20 mouse cellular contexts compared by ENCODE assay signal in the genomic region with DNA sequence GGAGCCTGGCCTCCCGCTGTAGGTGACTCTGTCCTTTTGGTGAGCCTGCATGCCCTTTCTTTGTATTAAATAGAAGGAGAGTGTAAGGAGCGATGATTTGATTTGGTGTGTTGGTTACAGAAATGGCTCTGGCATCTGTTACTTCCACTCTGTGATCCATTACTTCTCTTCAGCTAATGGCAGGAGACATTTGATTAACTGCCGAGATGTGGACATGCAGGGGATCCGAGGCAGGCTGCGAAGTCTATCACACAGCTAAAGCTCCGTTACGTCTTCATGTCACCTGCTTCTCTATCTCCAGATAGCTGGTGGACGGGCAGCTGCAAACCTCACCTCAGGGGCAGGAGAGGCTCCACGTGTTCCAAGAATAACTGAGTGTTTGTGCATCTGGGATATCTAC. TPM values are rescaled to one million over a fixed set of nuclear protein-coding genes. Genes with fewer than 3 reads are reported as not detected.
DNase-seq lines count a peak whose midpoint lies in the region; ATAC-seq lines count a peak whose summit lies in the region.
"Had no signal": no experiment of that assay in that cellular context is flagged by ENCODE, and none has a peak within 500 bp of the region (broad histone marks: within the 10 kb centered on the region; RNA-seq: fewer than 3 reads in every experiment).

No protein-coding gene starts in this region.

- no peaks in the 10 kb centered on the region for H3K9me3 ChIP-seq in midbrain, embryonic 11.5 days (ENCODE audit: control insufficient read depth, low read length)
- no peaks in the 10 kb centered on the region for H3K9me3 ChIP-seq in midbrain, embryonic 16.5 days (replicated peaks; ENCODE audit: control insufficient read depth, low read length, poor library complexity, severe bottlenecking)
- H3K9me3 ChIP-seq: embryonic facial prominence, embryonic 10.5 days; embryonic facial prominence, embryonic 12.5 days; forebrain, embryonic 13.5 days; forebrain, embryonic 15.5 days had no signal

- intact Hi-C loops in heart, postnatal 14 days (cut with DNase I), result no loop called here

- 76% methylated on average over 9 of the region's 9 CpGs for WGBS in midbrain, embryonic 11.5 days
- WGBS in midbrain, embryonic 16.5 days, result 75% methylated on average over 9 of the region's 9 CpGs

- H3K4me2 ChIP-seq in midbrain, embryonic 11.5 days, result no peak overlapping the region
- H3K4me2 ChIP-seq in midbrain, embryonic 16.5 days (ENCODE audit: low read length), result no peak overlapping the region
- H3K4me2 ChIP-seq: embryonic facial prominence, embryonic 12.5 days; forebrain, embryonic 13.5 days; forebrain, embryonic 15.5 days had no signal

- DNase-seq in heart, adult 11 months, result peak; percentile 73
- DNase-seq in heart, postnatal 14 days, result no peak
- DNase-seq in midbrain, embryonic 11.5 days (ENCODE audit: low spot score, missing footprints), result peak; percentile 61
- no peak for DNase-seq in spleen, postnatal 36 days (ENCODE audit: low spot score in 2 of 2)
- DNase-seq: adrenal gland, adult 8-10 months; adrenal gland, postnatal 14 days; adrenal gland, postnatal 36 days; cerebellum, adult 11-12 months; cerebellum, adult 2 months; cerebellum, adult 9-10 months; cerebellum, postnatal 25 days; forebrain, postnatal 0 days had no signal

- no peak overlapping the region for H3K27ac ChIP-seq in midbrain, embryonic 11.5 days (ENCODE audit: low read depth, low read length)
- H3K27ac ChIP-seq in midbrain, embryonic 16.5 days (ENCODE audit: low read length), result no peak overlapping the region
- H3K27ac ChIP-seq: embryonic facial prominence, embryonic 10.5 days; embryonic facial prominence, embryonic 12.5 days; forebrain, embryonic 13.5 days; forebrain, embryonic 15.5 days had no signal

- no peak overlapping the region for H3K4me3 ChIP-seq in midbrain, embryonic 11.5 days (ENCODE audit: low read depth, low read length)
- H3K4me3 ChIP-seq in midbrain, embryonic 16.5 days (ENCODE audit: low read depth, low read length), result no peak overlapping the region
- H3K4me3 ChIP-seq: embryonic facial prominence, embryonic 10.5 days; embryonic facial prominence, embryonic 12.5 days; forebrain, embryonic 13.5 days; forebrain, embryonic 15.5 days had no signal

- no peaks in the 10 kb centered on the region for H3K27me3 ChIP-seq in midbrain, embryonic 11.5 days (ENCODE audit: control insufficient read depth, insufficient read depth, low read length)
- H3K27me3 ChIP-seq in midbrain, embryonic 16.5 days (ENCODE audit: control insufficient read depth, insufficient read depth, low read depth, low read length), result no peaks in the 10 kb centered on the region
- H3K27me3 ChIP-seq: embryonic facial prominence, embryonic 12.5 days; forebrain, embryonic 13.5 days; forebrain, embryonic 15.5 days had no signal

- H3K36me3 ChIP-seq in midbrain, embryonic 11.5 days (ENCODE audit: control insufficient read depth, insufficient read depth, low read length), result no peaks in the 10 kb centered on the region
- no peaks in the 10 kb centered on the region for H3K36me3 ChIP-seq in midbrain, embryonic 16.5 days (ENCODE audit: control insufficient read depth, insufficient read depth, low read length)
- H3K36me3 ChIP-seq: embryonic facial prominence, embryonic 10.5 days; embryonic facial prominence, embryonic 12.5 days; forebrain, embryonic 15.5 days had no signal

- ATAC-seq in midbrain, embryonic 11.5 days (ENCODE audit: low FRiP score), result no peak
- ATAC-seq in midbrain, embryonic 16.5 days, result no peak
- ATAC-seq: activated CD4-positive, CD25-positive, alpha-beta regulatory T cell, adult 4 months; forebrain, embryonic 13.5 days; forebrain, embryonic 15.5 days; forebrain, postnatal 0 days; Patski had no signal

- H3K4me1 ChIP-seq in midbrain, embryonic 11.5 days (ENCODE audit: control insufficient read depth, insufficient read depth, low read length), result no peaks in the 10 kb centered on the region
- H3K4me1 ChIP-seq in midbrain, embryonic 16.5 days (ENCODE audit: control insufficient read depth, insufficient read depth, low read length), result no peaks in the 10 kb centered on the region
- H3K4me1 ChIP-seq: embryonic facial prominence, embryonic 10.5 days; embryonic facial prominence, embryonic 12.5 days; forebrain, embryonic 13.5 days; forebrain, embryonic 15.5 days had no signal

- no peak overlapping the region for H3K9ac ChIP-seq in midbrain, embryonic 11.5 days (ENCODE audit: low read length)
- H3K9ac ChIP-seq in midbrain, embryonic 16.5 days (ENCODE audit: low read depth, low read length), result no peak overlapping the region
- H3K9ac ChIP-seq: embryonic facial prominence, embryonic 12.5 days; forebrain, embryonic 13.5 days; forebrain, embryonic 15.5 days; forebrain, postnatal 0 days had no signal

RNA-seq across cellular contexts. Expression of a gene that starts 3.8 kb away (rescaled TPM):
- 1 to 10 TPM; 1.1 TPM for total RNA-seq in heart, postnatal 14 days (2021)
- polyA plus RNA-seq in midbrain, embryonic 11.5 days (2014; fragmentation: Nextera tagmentation; extraction: Ambion mirVana), result 0.96 and 0.98 TPM in 2 replicates
- 0.78 and 1.2 TPM in 2 replicates for polyA plus RNA-seq in midbrain, embryonic 16.5 days (2015; fragmentation: Nextera tagmentation; extraction: Ambion mirVana)
- total RNA-seq: MEL had no signal
- polyA plus RNA-seq: activated CD4-positive, CD25-positive, alpha-beta regulatory T cell, adult 4 months had no signal

RNA-seq across cellular contexts. Expression of a gene that starts 7.6 kb away (rescaled TPM):
- total RNA-seq in heart, postnatal 14 days (2021), result 1 to 10 TPM; 1.9 to 2.4 TPM
- polyA plus RNA-seq in midbrain, embryonic 11.5 days (2014; fragmentation: Nextera tagmentation; extraction: Ambion mirVana), result 11.4 and 12.0 TPM in 2 replicates
- polyA plus RNA-seq in midbrain, embryonic 16.5 days (2015; fragmentation: Nextera tagmentation; extraction: Ambion mirVana), result 8.8 and 10.2 TPM in 2 replicates
- total RNA-seq: MEL had no signal

RNA-seq across cellular contexts. Expression of a gene that starts 35.7 kb away (rescaled TPM):
- 10 to 100 TPM; 11.0 to 13.7 TPM for total RNA-seq in heart, postnatal 14 days (2021)
- 8.6 and 9.0 TPM in 2 replicates for polyA plus RNA-seq in midbrain, embryonic 11.5 days (2014; fragmentation: Nextera tagmentation; extraction: Ambion mirVana)
- polyA plus RNA-seq in midbrain, embryonic 16.5 days (2015; fragmentation: Nextera tagmentation; extraction: Ambion mirVana), result 21.4 and 22.7 TPM in 2 replicates
- total RNA-seq: MEL had no signal

Comparison
In these comparisons a context has a peak if more than half of its experiments do, and no peak if none do; other contexts are left out.
1. DNase-seq: peak in heart, adult 11 months (single experiment) and midbrain, embryonic 11.5 days (single experiment); none in heart, postnatal 14 days (0 of 2) and spleen, postnatal 36 days (0 of 2).